Mouse (Mus musculus): ENCODE data around the gene Ncln.

The Ncln gene

DNA sequence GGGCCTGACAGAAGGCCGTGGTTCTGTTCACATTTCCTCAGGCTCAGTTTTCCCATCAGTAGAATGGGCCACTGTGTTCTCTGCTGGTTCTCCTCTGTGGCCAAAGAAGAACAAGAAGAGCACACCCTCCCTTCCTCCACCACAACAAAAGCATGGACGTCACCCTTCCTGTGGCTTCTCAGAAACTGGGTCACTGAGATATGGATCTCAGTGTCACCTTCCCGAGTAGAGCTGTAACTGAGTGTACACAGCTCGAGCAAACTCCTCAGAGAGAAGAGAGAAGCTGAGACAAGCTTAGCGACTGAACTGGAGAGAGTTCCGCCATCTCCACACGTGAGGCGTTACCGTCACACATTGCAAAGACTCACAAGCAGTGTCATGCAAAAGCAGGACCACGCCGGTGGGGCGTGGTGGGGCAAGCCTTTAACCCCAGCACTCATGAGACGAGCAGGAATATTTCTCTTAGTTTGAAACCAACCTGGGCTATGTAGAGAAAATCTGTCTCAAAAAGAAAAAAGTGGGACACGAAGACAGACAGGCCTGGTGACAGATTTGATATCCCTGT is 14.1 kb upstream of the Ncln start:
- no peak for DNase-seq

- no peak for DNase-seq
These were observed 11.7 kb upstream of the Ncln start for GRCm38 (mm10) chr10:81507691-81508489.

DNA sequence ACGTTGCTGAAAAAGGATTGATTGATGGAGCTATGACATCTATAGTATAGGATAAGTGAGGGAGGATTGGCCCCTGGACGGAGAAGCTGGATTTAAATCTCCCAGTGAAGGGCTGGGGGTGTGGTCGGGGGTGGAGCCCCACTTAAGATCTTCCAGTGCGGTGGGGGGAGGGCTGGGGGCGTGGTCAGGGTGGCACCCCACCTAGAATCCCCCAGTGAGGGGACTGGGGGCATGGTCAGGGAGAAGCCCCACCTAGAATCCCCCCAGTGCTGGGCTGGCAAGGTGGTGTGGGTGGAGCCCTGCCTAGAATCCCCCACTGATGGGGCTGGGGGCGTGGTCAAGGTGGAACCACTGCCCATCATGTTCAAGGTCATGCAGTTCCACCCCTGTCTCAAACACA is 10.9 kb upstream of the Ncln start:
- no peak for DNase-seq

- no peak for DNase-seq
These were observed 8.9 kb upstream of the Ncln start for GRCm38 (mm10) chr10:81505016-81505664.

DNA sequence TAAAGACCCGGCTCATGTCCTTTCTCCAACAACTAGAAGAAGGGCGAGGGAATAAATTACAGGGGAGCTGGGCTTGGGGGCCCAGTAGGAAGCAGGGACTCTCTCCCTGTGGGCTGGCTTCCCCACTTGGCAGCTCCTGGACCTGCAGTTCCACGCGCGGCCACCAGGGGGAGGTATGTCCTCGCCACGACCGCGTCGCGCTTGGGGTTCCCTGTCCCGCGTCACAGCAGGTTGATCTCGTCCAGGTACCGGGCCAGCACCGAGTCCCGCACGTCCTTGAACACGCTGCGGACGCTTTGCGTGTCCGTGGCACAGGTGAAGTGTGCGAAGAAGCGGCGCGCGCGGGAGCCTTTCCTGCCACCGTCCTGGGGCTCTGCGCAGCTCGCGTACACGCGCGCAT is 6.5 kb upstream of the Ncln start:
- DNase-seq, result peak; percentile 96 to 97

- DNase-seq, result no peak
These were observed 5.7 kb upstream of the Ncln start for GRCm38 (mm10) chr10:81501863-81502262.

- DNase-seq, result no peak
These were observed 3.8 kb upstream of the Ncln start, which contains the start of gene S1pr4 for GRCm38 (mm10) chr10:81500032-81500431. Gene S1pr4 (minus strand): TSS chr10:81500132.

- DNase-seq, result no peak
These were observed 3.2 kb upstream of the Ncln start for GRCm38 (mm10) chr10:81499250-81499901.

- peak in 1 of 2 experiments; percentile 35 for DNase-seq
These were observed 2.4 kb upstream of the Ncln start for GRCm38 (mm10) chr10:81498316-81499249.

DNA sequence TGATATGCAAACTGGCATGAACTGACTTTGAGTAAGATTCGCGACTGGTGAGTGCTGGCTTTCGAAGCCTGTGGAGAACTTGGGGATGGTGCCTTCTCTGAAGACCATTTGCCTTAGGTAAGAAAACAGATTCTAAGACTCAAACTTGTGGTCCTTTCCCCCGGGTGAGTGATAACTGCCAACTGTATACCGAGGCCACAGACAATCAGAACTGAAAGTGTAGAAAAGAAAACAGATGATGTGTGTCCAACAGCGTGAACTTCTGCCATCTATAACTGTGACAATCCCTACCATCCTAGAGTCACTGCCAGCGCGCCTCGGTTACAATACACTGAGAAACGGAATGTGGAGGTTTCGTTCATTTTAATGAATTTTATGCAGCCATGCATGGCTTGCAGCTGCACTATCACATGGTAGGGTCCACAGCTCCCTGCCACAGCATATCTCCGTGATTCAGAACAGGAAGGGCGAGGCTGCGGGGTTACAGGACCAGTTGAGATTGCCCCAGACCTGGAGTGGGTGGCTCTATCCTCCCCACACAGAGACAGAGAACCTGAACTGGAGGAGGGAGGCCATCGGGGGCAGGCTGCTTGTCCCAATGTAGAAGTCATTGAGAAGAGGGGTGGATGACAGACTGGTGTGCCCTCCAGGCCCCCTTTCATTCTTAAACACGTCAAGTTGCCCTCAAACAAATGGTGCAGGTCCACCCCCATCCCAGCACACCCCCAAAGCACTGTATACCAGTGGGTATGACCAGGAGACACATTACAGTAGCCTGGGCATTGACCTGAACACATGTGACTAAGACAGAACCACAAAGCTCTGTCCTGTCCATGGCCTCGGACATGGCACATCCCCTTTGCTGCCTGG is 1.4 kb upstream of the Ncln start:
- DNase-seq, result no peak

GRCm38 (mm10) chr10:81496969-81497368 is 777 bp upstream of the Ncln start:
- DNase-seq, result no peak

- DNase-seq, result peak in 1 of 2 experiments; percentile 38
These were observed 452 bp downstream of the Ncln start for GRCm38 (mm10) chr10:81495616-81496263.

DNA sequence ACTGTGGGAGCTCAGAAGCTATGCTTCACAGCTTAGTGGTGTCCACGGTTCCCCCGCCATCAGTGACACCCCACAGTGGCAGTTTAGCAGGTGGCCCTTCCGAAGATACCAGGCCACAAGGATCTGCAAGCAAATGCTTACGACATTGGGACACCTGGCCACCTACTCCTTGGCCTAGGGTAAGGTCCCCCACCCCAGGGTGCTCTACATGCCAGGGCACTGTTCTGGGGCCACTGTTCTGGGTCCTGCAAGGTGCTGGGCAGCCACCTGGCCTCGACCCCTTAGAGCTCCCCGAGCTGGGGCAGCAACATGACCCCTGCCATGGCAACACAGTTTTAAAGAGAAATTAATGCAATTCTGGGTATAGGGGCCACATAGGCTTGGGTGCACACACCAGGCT is 1.0 kb downstream of the Ncln start:
- peak in 1 of 2 experiments; percentile 22 for DNase-seq

DNA sequence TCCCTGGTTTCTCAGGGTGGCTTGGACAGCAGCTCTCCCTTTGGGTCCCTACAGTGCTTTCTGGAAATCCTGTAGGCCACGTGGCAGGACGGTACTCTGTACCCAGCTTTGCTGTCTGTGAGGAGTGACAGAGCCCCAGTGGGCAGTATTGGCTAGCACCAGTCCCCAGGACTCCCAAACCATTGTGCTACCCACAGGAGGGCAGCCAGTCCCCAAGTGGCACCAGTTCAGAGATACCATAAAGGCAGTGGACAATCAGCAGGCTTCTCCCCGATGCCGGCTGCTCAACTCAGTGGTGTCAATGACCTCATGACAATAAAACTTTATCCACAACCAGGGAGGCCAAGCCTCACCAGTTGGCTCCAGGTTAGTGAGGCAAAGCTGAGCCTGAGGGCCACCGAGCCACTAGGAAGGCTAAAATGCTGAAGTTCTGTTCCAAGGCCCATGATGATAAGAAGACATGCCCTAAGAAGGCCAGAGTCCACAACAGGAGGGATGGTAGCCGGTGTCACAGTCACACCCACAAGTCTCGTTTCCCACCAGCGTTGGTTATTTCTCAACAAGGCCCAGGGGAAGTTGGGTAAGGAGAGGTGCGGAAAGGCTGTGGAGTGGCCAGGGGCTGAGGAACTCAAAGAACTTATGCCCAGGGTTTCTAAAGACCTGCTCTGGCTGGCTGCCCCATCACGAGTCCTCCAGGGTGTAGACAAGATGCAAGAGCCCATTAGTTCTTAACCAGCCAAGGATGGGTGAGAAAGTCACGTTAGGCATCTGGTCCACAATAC is 1.7 kb downstream of the Ncln start:
- no peak for DNase-seq

GRCm38 (mm10) chr10:81493601-81494220 is 2.5 kb downstream of the Ncln start:
- DNase-seq, result no peak

- no peak for DNase-seq
These were observed 3.5 kb downstream of the Ncln start for GRCm38 (mm10) chr10:81492606-81493240.

- DNase-seq, result no peak
These were observed 5.2 kb downstream of the Ncln start for GRCm38 (mm10) chr10:81491018-81491417.

DNA sequence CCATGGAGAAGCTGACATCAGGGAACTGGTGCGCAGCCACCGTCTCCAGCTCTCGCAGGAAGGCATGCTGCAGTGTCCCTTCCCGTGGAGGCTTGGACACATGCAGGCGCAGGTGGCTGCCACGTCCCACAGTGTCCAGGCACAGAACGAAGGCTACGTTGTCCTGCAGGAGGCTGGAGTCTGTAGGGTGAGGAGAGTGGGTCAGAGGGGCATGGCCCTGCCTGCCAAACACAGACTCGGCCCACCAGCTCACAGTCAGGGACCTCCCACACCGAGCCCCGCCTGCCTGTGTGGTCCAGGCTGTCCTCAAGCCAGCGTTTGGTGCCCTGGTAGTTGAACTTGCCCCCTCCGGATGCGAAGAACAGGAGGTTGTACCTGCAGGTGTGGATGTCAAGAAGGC is 6.3 kb downstream of the Ncln start:
- no peak for DNase-seq

DNA sequence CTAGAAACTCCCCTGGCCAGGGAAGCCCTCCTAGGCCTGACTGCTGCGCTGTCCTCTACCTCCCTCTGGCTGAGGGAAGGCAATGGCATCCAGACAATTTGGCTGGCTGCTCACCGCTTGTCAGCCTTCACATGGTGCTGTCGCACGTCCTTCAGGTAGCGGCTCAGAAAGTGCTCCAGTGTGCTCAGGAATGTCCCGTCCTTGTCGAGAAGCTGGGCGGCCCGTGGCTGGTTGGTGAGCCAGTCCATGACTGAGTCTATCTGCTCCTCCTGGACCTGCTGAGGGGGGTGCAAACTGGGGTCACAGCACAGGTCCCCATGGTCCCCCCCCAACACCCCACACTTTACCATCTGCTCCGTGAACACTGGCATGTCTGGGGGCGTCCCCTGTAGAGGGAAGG is 8.1 kb downstream of the Ncln start:
- DNase-seq, result no peak

All from cerebellum, postnatal 14 days (tissue).